In genomic region chr9:40241223-40241801, GRCm38 (mm10) we compare ENCODE assay signal across 8 mouse cellular contexts. TPM values are rescaled to one million over a fixed set of nuclear protein-coding genes. Genes with fewer than 3 reads are reported as not detected.
DNase-seq lines count a peak whose midpoint lies in the region; ATAC-seq and TF ChIP-seq lines count a peak whose summit lies in the region.

No protein-coding gene starts in this region.

- no peak for TF ChIP-seq CTCF in heart, adult 2 months (IDR thresholded peaks at IDR 0.05)
- TF ChIP-seq CTCF in liver, adult 2 months (IDR thresholded peaks at IDR 0.05; ENCODE audit: low read depth, low read length) = no peak

- peak overlapping the region; percentile 54 for H3K4me2 ChIP-seq in midbrain, embryonic 15.5 days

- H3K9me3 ChIP-seq in midbrain, embryonic 15.5 days = no peaks in the 10 kb centered on the region

- peak; percentile 85 for ATAC-seq in midbrain, embryonic 15.5 days (replicated peaks)

- intact Hi-C loops in heart, adult 2 months (cut with DNase I) = no loop called here

- no peaks in the 10 kb centered on the region for H3K27me3 ChIP-seq in heart, adult 2 months (ENCODE audit: control insufficient read depth, insufficient read depth, low read length)
- no peaks in the 10 kb centered on the region for H3K27me3 ChIP-seq in liver, adult 2 months (ENCODE audit: control insufficient read depth, insufficient read depth, low read length)
- no peaks in the 10 kb centered on the region for H3K27me3 ChIP-seq in midbrain, embryonic 15.5 days (replicated peaks)

- peak overlapping the region; percentile 23 for H3K27ac ChIP-seq in heart, adult 2 months
- H3K27ac ChIP-seq in liver, adult 2 months (replicated peaks; ENCODE audit: insufficient read depth, low read depth, low read length) = no peak overlapping the region
- H3K27ac ChIP-seq in midbrain, embryonic 15.5 days = peak overlapping the region; percentile 87

- H3K79me2 ChIP-seq in heart, adult 2 months (replicated peaks; ENCODE audit: control insufficient read depth, insufficient read depth, low read length) = no peaks in the 10 kb centered on the region
- H3K79me2 ChIP-seq in liver, adult 2 months (ENCODE audit: control insufficient read depth, insufficient read depth, low read length) = no peaks in the 10 kb centered on the region

- no peak for TF ChIP-seq EP300 in heart, adult 2 months (IDR thresholded peaks at IDR 0.05; ENCODE audit: insufficient read depth, low read depth, low read length)

- no peak for TF ChIP-seq POLR2A in heart, adult 2 months (IDR thresholded peaks at IDR 0.05; ENCODE audit: insufficient read depth, low read depth, low read length)
- no peak for TF ChIP-seq POLR2A in liver, adult 2 months (IDR thresholded peaks at IDR 0.05; ENCODE audit: extremely low read depth, insufficient read depth, low read length)

- 10% methylated on average over 15 of the region's 15 CpGs for WGBS in heart, adult 2 months
- 11% methylated on average over 15 of the region's 15 CpGs for WGBS in liver, adult 2 months
- 2% methylated on average over 15 of the region's 15 CpGs for WGBS in midbrain, embryonic 15.5 days

- H3K4me3 ChIP-seq in heart, adult 2 months = peak overlapping the region; percentile 45
- H3K4me3 ChIP-seq in liver, adult 2 months (ENCODE audit: insufficient read depth, low read depth, low read length) = peak overlapping the region; percentile 37
- peak overlapping the region; percentile 37 for H3K4me3 ChIP-seq in midbrain, embryonic 15.5 days

- peak; percentile 23 for DNase-seq in ovary, postnatal 36 days (ENCODE audit: low spot score)
- DNase-seq in ovary, postnatal 10 days (ENCODE audit: low spot score) = no peak
- DNase-seq in embryo, embryonic 10.5 days (ENCODE audit: low spot score) = peak; percentile 82
- DNase-seq in heart, adult 2 months = peak; percentile 33 to 36
- DNase-seq in kidney, postnatal 10 days = peak; percentile 50
- peak; percentile 5 for DNase-seq in liver, adult 2 months (ENCODE audit: extremely low read depth, low read depth, low spot score)
- DNase-seq in thymus, postnatal 4 days = peak; percentile 19

- H3K4me1 ChIP-seq in heart, adult 2 months (ENCODE audit: control insufficient read depth, insufficient read depth, low read length) = no peaks in the 10 kb centered on the region
- no peaks in the 10 kb centered on the region; the same call in 1 of the 2 replicates for H3K4me1 ChIP-seq in liver, adult 2 months (ENCODE audit: control insufficient read depth, insufficient read depth, low read length)
- peaks cover 24% of the 10 kb centered on the region for H3K4me1 ChIP-seq in midbrain, embryonic 15.5 days

- peak overlapping the region; percentile 55 for H3K9ac ChIP-seq in heart, adult 2 months (ENCODE audit: low read depth, low read length)
- 0 out of 2 replicates have a peak overlapping the region, but pooled peaks have one; percentile 14 for H3K9ac ChIP-seq in liver, adult 2 months (ENCODE audit: low read depth, low read length)
- peak overlapping the region; percentile 45 for H3K9ac ChIP-seq in midbrain, embryonic 15.5 days

- H3K36me3 ChIP-seq in heart, adult 2 months (ENCODE audit: control insufficient read depth, insufficient read depth, low read length) = no peaks in the 10 kb centered on the region; the same call in 1 of the 2 replicates
- H3K36me3 ChIP-seq in liver, adult 2 months (ENCODE audit: control insufficient read depth, insufficient read depth, low read length) = no peaks in the 10 kb centered on the region
- no peaks in the 10 kb centered on the region for H3K36me3 ChIP-seq in midbrain, embryonic 15.5 days (replicated peaks)

RNA-seq across cellular contexts. Expression of gene Scn3b, which starts 27.7 kb away (rescaled TPM):
- total RNA-seq in heart, adult 2 months (2021) = 1 to 10 TPM in 1 of 2 experiments, under 1 TPM in 1; 0.70 to 2.0 TPM
- 0.91 and 0.96 TPM in 2 replicates for polyA plus RNA-seq in heart, adult 2 months (2012; rRNA removed)
- 0.09 and 0.13 TPM in 2 replicates for total RNA-seq in liver, adult 2 months (2014; rRNA removed)
- 0.02 TPM in 1 of 2 replicates, not detected in the other for polyA plus RNA-seq in liver, adult 2 months (2012; rRNA removed)
- polyA plus RNA-seq in midbrain, embryonic 15.5 days (2015; fragmentation: Nextera tagmentation; extraction: Ambion mirVana) = 156 and 169 TPM in 2 replicates

RNA-seq across cellular contexts. Expression of gene Zfp202, which starts 49.2 kb away (rescaled TPM):
- total RNA-seq in heart, adult 2 months (2021) = 1 to 10 TPM; 2.7 to 2.8 TPM
- polyA plus RNA-seq in heart, adult 2 months (2012; rRNA removed) = 1.2 and 1.8 TPM in 2 replicates
- total RNA-seq in liver, adult 2 months (2014; rRNA removed) = 0.65 and 0.67 TPM in 2 replicates
- polyA plus RNA-seq in liver, adult 2 months (2012; rRNA removed) = 0.28 and 0.29 TPM in 2 replicates
- polyA plus RNA-seq in midbrain, embryonic 15.5 days (2015; fragmentation: Nextera tagmentation; extraction: Ambion mirVana) = 13.1 and 13.7 TPM in 2 replicates

Comparison
In these comparisons a context has a peak if more than half of its experiments do, and no peak if none do; other contexts are left out.
1. RNA of gene Scn3b, which starts 27.7 kb away (polyA plus RNA-seq): 156 to 169 TPM in midbrain, embryonic 15.5 days; 0.91 to 0.96 TPM in heart, adult 2 months and 0.02 TPM in liver, adult 2 months; every median in the first group is over 10 times any median in the second.
2. Peak in every context shown above with its lines, with median percentiles within 50 percentile points of each other: H3K4me3 ChIP-seq and H3K9ac ChIP-seq.